Mouse (Mus musculus): ENCODE data around the gene Mucl3. TPM values are rescaled to one million over a fixed set of nuclear protein-coding genes. Genes with fewer than 3 reads are reported as not detected.

Mucl3 gene
- polyA plus RNA-seq, 1 experiment from 2014 or later: 1.7 TPM

GRCm38 (mm10) chr17:35587291-35587690 is 56.2 kb downstream of the Mucl3 start:
- no peak overlapping the region for H3K27ac ChIP-seq (ENCODE audit: low read length)
- no peak overlapping the region for H3K9ac ChIP-seq (ENCODE audit: low read length)
- no peaks in the 10 kb centered on the region for H3K4me1 ChIP-seq (replicated peaks; ENCODE audit: control insufficient read depth, insufficient read depth, low read length)
- H3K4me3 ChIP-seq (ENCODE audit: low read length): no peak overlapping the region
- WGBS: 73% methylated on average over 1 of the region's 1 CpGs
- H3K4me2 ChIP-seq (ENCODE audit: low read depth, low read length): no peak overlapping the region
- H3K27me3 ChIP-seq (ENCODE audit: control insufficient read depth, insufficient read depth, low read depth, low read length): no peaks in the 10 kb centered on the region
- H3K9me3 ChIP-seq (ENCODE audit: control insufficient read depth, low read length): no peaks in the 10 kb centered on the region
- no peaks in the 10 kb centered on the region for H3K36me3 ChIP-seq (ENCODE audit: control insufficient read depth, insufficient read depth, low read length)
- no peak for ATAC-seq (ENCODE audit: low read depth)

Other genes starting within 250 kb of the Mucl3 start
- 0.48 and 1.5 TPM in 2 replicates for gene H2-Q6, start 218.8 kb downstream of the Mucl3 start, polyA plus RNA-seq (2015; fragmentation: Nextera tagmentation; extraction: Ambion mirVana)
- 5.0 and 6.1 TPM in 2 replicates for gene H2-Q7, start 204.5 kb downstream of the Mucl3 start, polyA plus RNA-seq (2015; fragmentation: Nextera tagmentation; extraction: Ambion mirVana)
- gene H2-Q10, start 173.6 kb downstream of the Mucl3 start, polyA plus RNA-seq (2015; fragmentation: Nextera tagmentation; extraction: Ambion mirVana): 1.3 and 7.4 TPM in 2 replicates
- not detected in 2 replicates for gene Pou5f1, start 137.7 kb downstream of the Mucl3 start, polyA plus RNA-seq (2015; fragmentation: Nextera tagmentation; extraction: Ambion mirVana)
- 91.9 and 96.7 TPM in 2 replicates for gene Tcf19, start 126.9 kb downstream of the Mucl3 start, polyA plus RNA-seq (2015; fragmentation: Nextera tagmentation; extraction: Ambion mirVana)
- gene Cchcr1, start 126.6 kb downstream of the Mucl3 start, polyA plus RNA-seq (2015; fragmentation: Nextera tagmentation; extraction: Ambion mirVana): 23.3 and 24.0 TPM in 2 replicates
- gene Psors1c2, start 110.5 kb downstream of the Mucl3 start, polyA plus RNA-seq (2015; fragmentation: Nextera tagmentation; extraction: Ambion mirVana): 0.69 and 0.79 TPM in 2 replicates
- gene Cdsn, start 91.6 kb downstream of the Mucl3 start, polyA plus RNA-seq (2015; fragmentation: Nextera tagmentation; extraction: Ambion mirVana): 0.05 and 0.13 TPM in 2 replicates
- gene 2300002M23Rik, start 76.2 kb downstream of the Mucl3 start, polyA plus RNA-seq (2015; fragmentation: Nextera tagmentation; extraction: Ambion mirVana): 0.11 TPM in 1 of 2 replicates, not detected in the other
- gene Sfta2, start 42.1 kb downstream of the Mucl3 start, polyA plus RNA-seq (2015; fragmentation: Nextera tagmentation; extraction: Ambion mirVana): 193 and 232 TPM in 2 replicates
- gene Gm9573, start 17.1 kb downstream of the Mucl3 start, polyA plus RNA-seq (2015; fragmentation: Nextera tagmentation; extraction: Ambion mirVana): 0.03 TPM in 1 of 2 replicates, not detected in the other
- 22.8 and 25.4 TPM in 2 replicates for gene Vars2, start 23.9 kb upstream of the Mucl3 start, polyA plus RNA-seq (2015; fragmentation: Nextera tagmentation; extraction: Ambion mirVana)
- gene Gtf2h4, start 30.0 kb upstream of the Mucl3 start, polyA plus RNA-seq (2015; fragmentation: Nextera tagmentation; extraction: Ambion mirVana): 47.5 and 48.0 TPM in 2 replicates
- gene Ddr1, start 60.9 kb upstream of the Mucl3 start, polyA plus RNA-seq (2015; fragmentation: Nextera tagmentation; extraction: Ambion mirVana): 50.5 and 51.3 TPM in 2 replicates
- gene Ier3, start 178.0 kb upstream of the Mucl3 start, polyA plus RNA-seq (2015; fragmentation: Nextera tagmentation; extraction: Ambion mirVana): 21.9 and 31.7 TPM in 2 replicates
- 57.8 and 65.1 TPM in 2 replicates for gene Flot1, start 179.5 kb upstream of the Mucl3 start, polyA plus RNA-seq (2015; fragmentation: Nextera tagmentation; extraction: Ambion mirVana)
- 877 and 940 TPM in 2 replicates for gene Tubb5, start 194.6 kb upstream of the Mucl3 start, polyA plus RNA-seq (2015; fragmentation: Nextera tagmentation; extraction: Ambion mirVana)
- gene Mdc1, start 197.8 kb upstream of the Mucl3 start, polyA plus RNA-seq (2015; fragmentation: Nextera tagmentation; extraction: Ambion mirVana): 20.6 and 22.3 TPM in 2 replicates
- 65.6 and 67.9 TPM in 2 replicates for gene Nrm, start 217.6 kb upstream of the Mucl3 start, polyA plus RNA-seq (2015; fragmentation: Nextera tagmentation; extraction: Ambion mirVana)
- gene Ppp1r18, start 221.9 kb upstream of the Mucl3 start, polyA plus RNA-seq (2015; fragmentation: Nextera tagmentation; extraction: Ambion mirVana): 23.3 and 26.5 TPM in 2 replicates
- gene Dhx16, start 236.1 kb upstream of the Mucl3 start, polyA plus RNA-seq (2015; fragmentation: Nextera tagmentation; extraction: Ambion mirVana): 40.2 and 42.4 TPM in 2 replicates